Mouse (Mus musculus) gastrocnemius, postnatal 36 days (tissue): ENCODE results near the gene 5730596B20Rik. TPM values are rescaled to one million over a fixed set of nuclear protein-coding genes. Genes with fewer than 3 reads are reported as not detected.

Source experiments
- DNase-seq, 2 experiments: peaks; one replicate each; pipeline ENCODE4 v3.0.0; 2022
- intact Hi-C: fragments of 180-260 bp; cut with DNase I; formaldehyde crosslinking; loops from one replicate; pipeline ENCODE4 v1.15.1; 2025
- total RNA-seq, 2 experiments: library from RNA; stranded (reverse); gene quantifications; 2 replicates each; pipeline ENCODE4 v1.2.3; 2021

The 5730596B20Rik gene
- total RNA-seq, 2 experiments from 2014 or later, result not detected

- DNase-seq, result no peak
- intact Hi-C loops, result loop anchor here (5.0 kb wide), 1 partner anchor 46 kb away; the partner anchor contains the start of gene Hoxa6
These were observed 15.8 kb upstream of the 5730596B20Rik start for GRCm38 (mm10) chr6:52161336-52162092.

- no peak for DNase-seq
- intact Hi-C loops, result loop anchor here (5.0 kb wide), 1 partner anchor 45 kb away; the partner anchor contains the start of gene Hoxa6
These were observed 15.3 kb upstream of the 5730596B20Rik start for GRCm38 (mm10) chr6:52162093-52162380.

GRCm38 (mm10) chr6:52162611-52163365 lies 14.5 kb upstream of the 5730596B20Rik start:
- intact Hi-C loops, result loop anchor here (5.0 kb wide), 1 partner anchor 45 kb away; the partner anchor contains the start of gene Hoxa6
- DNase-seq, result no peak

GRCm38 (mm10) chr6:52163366-52164031 lies 13.8 kb upstream of the 5730596B20Rik start:
- intact Hi-C loops, result loop anchor here (5.0 kb wide), 1 partner anchor 44 kb away; the partner anchor contains the start of gene Hoxa6
- DNase-seq, result no peak

- DNase-seq, result no peak
- intact Hi-C loops, result loop anchor here (5.0 kb wide), 1 partner anchor 43 kb away; the partner anchor contains the start of gene Hoxa6
These were observed 13.2 kb upstream of the 5730596B20Rik start for GRCm38 (mm10) chr6:52164051-52164625.

GRCm38 (mm10) chr6:52164626-52165440 lies 12.5 kb upstream of the 5730596B20Rik start, which contains the start of gene Hoxa2:
TSS of gene Hoxa2 (minus strand) at chr6:52164831.
- DNase-seq, result no peak
- intact Hi-C loops, result loop anchor here (5.0 kb wide), 1 partner anchor 42 kb away; the partner anchor contains the start of gene Hoxa6

- intact Hi-C loops, result no loop called here
- no peak for DNase-seq
These were observed 11.6 kb upstream of the 5730596B20Rik start for GRCm38 (mm10) chr6:52165441-52166370.

- intact Hi-C loops, result no loop called here
- DNase-seq, result no peak
These were observed 10.7 kb upstream of the 5730596B20Rik start for GRCm38 (mm10) chr6:52166431-52167077.

GRCm38 (mm10) chr6:52167176-52167575 lies 10.1 kb upstream of the 5730596B20Rik start:
- intact Hi-C loops, result no loop called here
- DNase-seq, result no peak

GRCm38 (mm10) chr6:52167736-52168161 lies 9.5 kb upstream of the 5730596B20Rik start:
- no peak for DNase-seq
- intact Hi-C loops, result no loop called here

GRCm38 (mm10) chr6:52168191-52169055 lies 8.9 kb upstream of the 5730596B20Rik start:
- no peak for DNase-seq
- intact Hi-C loops, result no loop called here

GRCm38 (mm10) chr6:52169499-52170165 lies 7.7 kb upstream of the 5730596B20Rik start:
- DNase-seq, result no peak
- intact Hi-C loops, result no loop called here

GRCm38 (mm10) chr6:52170166-52170897 lies 7.0 kb upstream of the 5730596B20Rik start:
- no peak for DNase-seq
- intact Hi-C loops, result no loop called here

- DNase-seq, result no peak
- intact Hi-C loops, result no loop called here
These were observed 6.4 kb upstream of the 5730596B20Rik start for GRCm38 (mm10) chr6:52170898-52171223.

- no peak for DNase-seq
- intact Hi-C loops, result no loop called here
These were observed 6.0 kb upstream of the 5730596B20Rik start for GRCm38 (mm10) chr6:52171331-52171730.

- intact Hi-C loops, result no loop called here
- no peak for DNase-seq
These were observed 5.4 kb upstream of the 5730596B20Rik start for GRCm38 (mm10) chr6:52171938-52172337.
